Mouse (Mus musculus): Measurements from ENCODE around the gene Ces1d. TPM values are rescaled to one million over a fixed set of nuclear protein-coding genes. Genes with fewer than 3 reads are reported as not detected.

Ces1d gene
- polyA plus RNA-seq, 1 experiment from 2014 or later: 0.32 TPM

GRCm38 (mm10) chr8:93131233-93131980, 66.2 kb downstream of the Ces1d start, which contains the start of gene Ces1c:
TSS of gene Ces1c (minus strand) at chr8:93131283.
- no peak within 1 kb of the TSS for H3K9ac ChIP-seq
- H3K27me3 ChIP-seq: no peaks in the 10 kb centered on the region
- H3K27ac ChIP-seq: no peak within 1 kb of the TSS
- WGBS: 85% methylated on average over 3 of the region's 3 CpGs
- H3K9me3 ChIP-seq (replicated peaks): no peaks in the 10 kb centered on the region
- H3K36me3 ChIP-seq (ENCODE audit: poor library complexity, severe bottlenecking): no peaks in the 10 kb centered on the region
- H3K4me3 ChIP-seq: no peak within 1 kb of the TSS
- no peak for ATAC-seq
- no peaks in the 10 kb centered on the region for H3K4me1 ChIP-seq
- H3K4me2 ChIP-seq: no peak within 1 kb of the TSS

DNA sequence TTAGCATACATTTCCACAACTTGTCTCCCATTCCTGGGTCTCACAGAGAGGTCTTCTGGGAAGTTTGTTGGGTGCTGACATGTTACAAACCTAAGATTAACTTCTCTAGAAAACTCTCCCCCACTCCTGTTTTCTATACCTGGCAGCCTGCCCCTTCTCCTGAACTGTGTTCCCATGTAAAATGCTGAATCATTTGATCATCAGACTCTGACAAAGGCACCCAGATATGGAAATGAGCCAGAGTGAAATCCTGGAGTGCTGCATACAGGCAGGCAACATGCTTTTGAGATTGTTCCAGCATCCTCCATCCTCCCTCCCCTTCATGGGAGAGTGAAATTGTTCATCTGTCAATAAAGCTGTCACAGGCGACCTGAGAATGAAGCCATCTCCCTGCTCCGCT, 71.2 kb downstream of the Ces1d start:
- H3K4me3 ChIP-seq: no peak overlapping the region
- H3K4me2 ChIP-seq: no peak overlapping the region
- H3K9ac ChIP-seq: no peak overlapping the region
- 90% methylated on average over 2 of the region's 2 CpGs for WGBS
- H3K27me3 ChIP-seq: no peaks in the 10 kb centered on the region
- no peak overlapping the region for H3K27ac ChIP-seq
- H3K4me1 ChIP-seq: no peaks in the 10 kb centered on the region
- H3K36me3 ChIP-seq (ENCODE audit: poor library complexity, severe bottlenecking): no peaks in the 10 kb centered on the region
- ATAC-seq: no peak
- no peaks in the 10 kb centered on the region for H3K9me3 ChIP-seq (replicated peaks)

GRCm38 (mm10) chr8:93122005-93122404, 75.6 kb downstream of the Ces1d start:
- no peak overlapping the region for H3K4me2 ChIP-seq
- H3K9ac ChIP-seq: no peak overlapping the region
- no peak for ATAC-seq
- H3K27me3 ChIP-seq: no peaks in the 10 kb centered on the region
- H3K9me3 ChIP-seq (replicated peaks): no peaks in the 10 kb centered on the region
- H3K27ac ChIP-seq: no peak overlapping the region
- no peak overlapping the region for H3K4me3 ChIP-seq
- no peaks in the 10 kb centered on the region for H3K4me1 ChIP-seq
- H3K36me3 ChIP-seq (ENCODE audit: poor library complexity, severe bottlenecking): no peaks in the 10 kb centered on the region
- 93% methylated on average over 1 of the region's 1 CpGs for WGBS

Other genes with a start within 250 kb of the Ces1d start
- not detected in 2 replicates for gene Slc6a2, start 237.8 kb downstream of the Ces1d start, polyA plus RNA-seq (2015; fragmentation: Nextera tagmentation; extraction: Ambion mirVana)
- not detected in 2 replicates for gene Ces1a, start 149.6 kb downstream of the Ces1d start, polyA plus RNA-seq (2015; fragmentation: Nextera tagmentation; extraction: Ambion mirVana)
- not detected in 2 replicates for gene Ces1b, start 117.8 kb downstream of the Ces1d start, polyA plus RNA-seq (2015; fragmentation: Nextera tagmentation; extraction: Ambion mirVana)
- not detected in 2 replicates for gene Ces1c, start 66.6 kb downstream of the Ces1d start, polyA plus RNA-seq (2015; fragmentation: Nextera tagmentation; extraction: Ambion mirVana)
- not detected in 2 replicates for gene Ces1e, start 31.8 kb upstream of the Ces1d start, polyA plus RNA-seq (2015; fragmentation: Nextera tagmentation; extraction: Ambion mirVana)
- not detected in 2 replicates for gene Ces1f, start 81.9 kb upstream of the Ces1d start, polyA plus RNA-seq (2015; fragmentation: Nextera tagmentation; extraction: Ambion mirVana)
- gene Ces1g, start 139.5 kb upstream of the Ces1d start, polyA plus RNA-seq (2015; fragmentation: Nextera tagmentation; extraction: Ambion mirVana): not detected in 2 replicates
- not detected in 2 replicates for gene Ces1h, start 181.9 kb upstream of the Ces1d start, polyA plus RNA-seq (2015; fragmentation: Nextera tagmentation; extraction: Ambion mirVana)

Data from forebrain, embryonic 13.5 days (tissue).